Mouse (Mus musculus) intestine, postnatal 0 days (tissue): ENCODE data around the gene Acvrl1. TPM values are rescaled to one million over a fixed set of nuclear protein-coding genes. Genes with fewer than 3 reads are reported as not detected.

Experiments used
- ATAC-seq: fragments of 200-750 bp; cut with Nextera tagmentation; 2 replicates; pipeline ENCODE4 v1.8.0; 2017; ENCODE audit warnings: mild to moderate bottlenecking, moderate TSS enrichment, moderate library complexity
- H3K27ac ChIP-seq: fragments of 300-500 bp; sonication (generic); 2 replicates; pipeline ENCODE4 v1.5.1; 2014; ENCODE audit warnings: mild to moderate bottlenecking, low read depth, low read length, moderate library complexity
- H3K27me3 ChIP-seq: fragments of 300-500 bp; sonication (generic); replicated peaks from 2 replicates; pipeline ENCODE4 v1.6.1; 2014; ENCODE audit warnings: low read length, mixed read lengths; ENCODE audit not compliant: control insufficient read depth, insufficient read depth
- H3K36me3 ChIP-seq: fragments of 300-500 bp; sonication (generic); 2 replicates; pipeline ENCODE4 v1.6.1; 2014; ENCODE audit warnings: mild to moderate bottlenecking, moderate library complexity; ENCODE audit not compliant: control insufficient read depth, insufficient read depth
- H3K4me1 ChIP-seq: fragments of 300-500 bp; sonication (generic); replicated peaks from 2 replicates; pipeline ENCODE4 v1.6.1; 2014; ENCODE audit warnings: antibody characterized with exemption, low read length, mixed read lengths; ENCODE audit not compliant: control insufficient read depth, insufficient read depth
- H3K4me2 ChIP-seq: fragments of 300-500 bp; sonication (generic); replicated peaks from 2 replicates; pipeline ENCODE4 v1.6.1; 2014; ENCODE audit warnings: low read depth, mild to moderate bottlenecking, moderate library complexity
- H3K4me3 ChIP-seq: fragments of 300-500 bp; sonication (generic); 2 replicates; pipeline ENCODE4 v1.5.1; 2014; ENCODE audit warnings: low read depth, low read length
- H3K9ac ChIP-seq: fragments of 300-500 bp; sonication (generic); 2 replicates; pipeline ENCODE4 v1.6.1; 2014; ENCODE audit warnings: mild to moderate bottlenecking, low read depth, low read length
- H3K9me3 ChIP-seq: fragments of 300-500 bp; sonication (generic); 2 replicates; pipeline ENCODE4 v1.6.1; 2016; ENCODE audit warnings: mixed run types; ENCODE audit not compliant: control insufficient read depth
- CTCF ChIP-seq: sonication (generic); IDR thresholded peaks from 2 replicates; pipeline ENCODE4 v1.5.1; 2016; ENCODE audit warnings: low read depth, mild to moderate bottlenecking, control low read depth, antibody characterized with exemption, moderate library complexity
- WGBS: fragments of 180-500 bp; shearing (Covaris S2); extraction: QIAGEN DNeasy Blood & Tissue Kit; methylation state at CpG from one replicate; pipeline ENCODE4 v1.1.7; 2014; 5-methylcytosine and 5-hydroxymethylcytosine counted together
- polyA plus RNA-seq: library from polyadenylated mRNA; unstranded; fragments of >200 nt; fragmentation: Nextera tagmentation; extraction: Ambion mirVana; gene quantifications from 2 replicates; pipeline ENCODE4 v1.2.1, GENCODE M21; 2015

Gene Acvrl1
- polyA plus RNA-seq, 1 experiment from 2014 or later = 13.8 TPM

GRCm38 (mm10) chr15:101129412-101129811, 1.1 kb downstream of the Acvrl1 start:
- WGBS = 24% methylated on average over 5 of the region's 5 CpGs
- Histone ChIP-seq H3K9me3 (no peaks in the 10 kb centered on the region), H3K36me3 (no peaks in the 10 kb centered on the region; the same call in 1 of the 2 replicates), H3K27me3 (peaks cover 8% of the 10 kb centered on the region; the same call in 1 of the 2 replicates), H3K9ac (peak overlapping the region; percentile 65; the same call in 1 of the 2 replicates), H3K4me1 (0 out of 2 replicates have a peak, but pooled peaks cover 2% of the 10 kb centered on the region), H3K4me3 (peak overlapping the region; percentile 50), H3K4me2 (peak overlapping the region; percentile 71), H3K27ac (peak overlapping the region; percentile 75)
- TF ChIP-seq CTCF = no peak
- ATAC-seq = no peak

- no peaks in the 10 kb centered on the region for H3K9me3 ChIP-seq
- peaks cover 8% of the 10 kb centered on the region; the same call in 1 of the 2 replicates for H3K27me3 ChIP-seq
- no peak for ATAC-seq
- H3K36me3 ChIP-seq = no peaks in the 10 kb centered on the region; the same call in 1 of the 2 replicates
- H3K4me3 ChIP-seq = no peak overlapping the region
- TF ChIP-seq CTCF = peak; percentile 1; the same call in 1 of the 2 replicates
- 21% methylated on average over 11 of the region's 11 CpGs for WGBS
- H3K9ac ChIP-seq = no peak overlapping the region; the same call in 1 of the 2 replicates
- H3K4me1 ChIP-seq = 0 out of 2 replicates have a peak, but pooled peaks cover 2% of the 10 kb centered on the region
- peak overlapping the region; percentile 48 for H3K4me2 ChIP-seq
- no peak overlapping the region for H3K27ac ChIP-seq
These were observed 3.2 kb downstream of the Acvrl1 start for GRCm38 (mm10) chr15:101131498-101131897.

DNA sequence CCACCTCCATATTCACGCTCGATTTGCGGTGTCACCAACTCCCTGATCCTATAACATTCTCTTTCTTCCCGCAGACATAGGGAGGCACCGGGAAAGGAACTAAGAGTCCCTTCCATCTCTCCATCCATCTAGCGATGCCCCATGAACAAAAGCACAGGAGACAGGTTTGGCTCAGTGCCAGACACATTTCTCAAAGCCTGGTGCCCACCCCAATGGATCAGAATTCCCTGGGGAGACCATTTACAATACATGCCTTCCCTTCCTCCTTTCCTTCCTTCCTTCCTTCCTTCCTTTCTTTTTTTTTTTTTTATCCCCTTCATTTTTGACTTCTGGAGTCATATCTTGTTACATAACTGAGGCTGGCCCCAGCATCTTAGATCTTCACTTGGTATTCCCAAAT, 3.7 kb downstream of the Acvrl1 start:
- no peak for TF ChIP-seq CTCF
- no peak overlapping the region for H3K9ac ChIP-seq
- 0 out of 2 replicates have a peak, but pooled peaks cover 2% of the 10 kb centered on the region for H3K4me1 ChIP-seq
- peaks cover 8% of the 10 kb centered on the region; the same call in 1 of the 2 replicates for H3K27me3 ChIP-seq
- H3K4me2 ChIP-seq = peak overlapping the region; percentile 48
- no peak overlapping the region for H3K4me3 ChIP-seq
- 0 out of 2 replicates have a peak overlapping the region, but pooled peaks have one; percentile 41 for H3K27ac ChIP-seq
- WGBS = 72% methylated on average over 6 of the region's 6 CpGs
- no peaks in the 10 kb centered on the region; the same call in 1 of the 2 replicates for H3K36me3 ChIP-seq
- H3K9me3 ChIP-seq = no peaks in the 10 kb centered on the region
- ATAC-seq = no peak

DNA sequence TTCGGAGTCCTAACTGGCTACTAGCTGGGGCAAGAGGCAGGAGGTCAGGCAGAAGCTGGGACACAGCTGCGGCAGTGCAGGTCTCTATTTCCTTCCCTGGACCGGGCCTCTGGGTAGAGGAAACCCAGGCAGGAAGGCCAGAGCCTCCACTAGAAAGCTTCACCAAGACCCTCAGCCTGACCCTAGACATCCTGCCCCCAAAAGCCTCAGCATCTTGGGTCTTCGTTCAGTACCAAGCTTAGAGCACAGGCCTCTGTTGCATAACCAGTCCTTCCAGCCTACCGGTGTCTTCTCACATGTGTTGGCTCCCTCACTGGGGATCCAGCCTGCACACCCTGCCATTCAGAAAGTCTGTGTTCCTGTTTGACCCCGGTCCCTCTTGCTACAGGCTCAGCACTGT, 4.4 kb downstream of the Acvrl1 start:
- no peak overlapping the region for H3K4me2 ChIP-seq
- H3K36me3 ChIP-seq = peaks cover 5% of the 10 kb centered on the region; the same call in 1 of the 2 replicates
- peaks cover 8% of the 10 kb centered on the region; the same call in 1 of the 2 replicates for H3K27me3 ChIP-seq
- no peaks in the 10 kb centered on the region for H3K9me3 ChIP-seq
- peak overlapping the region; percentile 41 for H3K27ac ChIP-seq
- 73% methylated on average over 6 of the region's 6 CpGs for WGBS
- 0 out of 2 replicates have a peak, but pooled peaks cover 2% of the 10 kb centered on the region for H3K4me1 ChIP-seq
- no peak for TF ChIP-seq CTCF
- no peak overlapping the region for H3K4me3 ChIP-seq
- no peak for ATAC-seq
- H3K9ac ChIP-seq = no peak overlapping the region

DNA sequence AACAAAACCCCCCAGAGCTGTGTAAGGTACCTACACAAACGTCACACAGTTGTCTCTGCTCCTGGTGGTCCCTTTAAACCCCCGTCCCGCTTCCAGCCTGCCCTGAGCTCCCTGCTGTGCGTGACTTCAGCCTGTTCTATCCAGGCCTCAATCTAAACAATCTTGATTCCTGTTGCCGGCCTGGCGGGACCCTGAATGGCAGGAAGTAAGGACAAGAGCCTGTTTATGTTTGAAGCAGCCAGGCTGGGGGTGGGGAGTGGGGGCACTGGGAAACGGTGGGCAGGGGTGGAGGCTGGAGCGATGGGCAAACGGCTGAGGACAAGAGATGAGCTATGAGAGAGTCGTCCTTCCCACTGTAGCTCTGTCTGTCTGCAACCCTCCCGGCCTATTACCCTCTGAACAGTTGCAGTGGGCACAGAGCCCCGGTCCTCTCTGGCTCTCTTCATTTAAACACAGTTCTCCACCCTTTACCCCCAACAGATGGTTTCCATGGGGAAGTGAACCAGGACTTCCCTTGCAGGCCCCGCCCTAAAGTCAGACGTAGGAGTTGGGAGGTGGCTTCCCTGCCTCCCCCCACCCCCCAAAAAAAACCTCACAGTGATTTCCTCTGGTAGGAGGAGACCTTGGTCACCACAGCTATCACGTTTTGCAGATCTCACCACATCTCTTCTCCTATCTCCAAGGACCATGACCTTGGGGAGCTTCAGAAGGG, 5.8 kb downstream of the Acvrl1 start:
- 28% methylated on average over 15 of the region's 15 CpGs for WGBS
- Histone ChIP-seq H3K27me3 (peaks cover 8% of the 10 kb centered on the region; the same call in 1 of the 2 replicates), H3K9me3 (no peaks in the 10 kb centered on the region), H3K4me3 (peak overlapping the region; percentile 22), H3K27ac (peak overlapping the region; percentile 76), H3K9ac (no peak overlapping the region), H3K4me2 (peak overlapping the region; percentile 55), H3K36me3 (peaks cover 9% of the 10 kb centered on the region), H3K4me1 (peaks cover 2% of the 10 kb centered on the region)
- TF ChIP-seq CTCF = no peak
- ATAC-seq = peak; percentile 31; the same call in 1 of the 2 replicates

GRCm38 (mm10) chr15:101135405-101135804, 7.1 kb downstream of the Acvrl1 start:
- Histone ChIP-seq H3K9me3 (no peaks in the 10 kb centered on the region), H3K27ac (peak overlapping the region; percentile 76; the same call in 1 of the 2 replicates), H3K4me1 (peaks cover 13% of the 10 kb centered on the region), H3K27me3 (no peaks in the 10 kb centered on the region; the same call in 1 of the 2 replicates), H3K4me3 (peak overlapping the region; percentile 22; the same call in 1 of the 2 replicates), H3K4me2 (peak overlapping the region; percentile 55), H3K36me3 (peaks cover 9% of the 10 kb centered on the region), H3K9ac (no peak overlapping the region)
- ATAC-seq = no peak
- 48% methylated on average over 8 of the region's 8 CpGs for WGBS
- TF ChIP-seq CTCF = no peak
